Mouse (Mus musculus) liver (tissue): ENCODE data around the gene Stil.
A peak's percentile ranks its signal among the peaks of the same experiment; 100 is the strongest.

ENCODE experiments used
- DNase-seq: peaks from one replicate; pipeline ENCODE4 v3.0.0-alpha.2; 2020; ENCODE audit warnings: mixed read lengths

The Stil gene

DNA sequence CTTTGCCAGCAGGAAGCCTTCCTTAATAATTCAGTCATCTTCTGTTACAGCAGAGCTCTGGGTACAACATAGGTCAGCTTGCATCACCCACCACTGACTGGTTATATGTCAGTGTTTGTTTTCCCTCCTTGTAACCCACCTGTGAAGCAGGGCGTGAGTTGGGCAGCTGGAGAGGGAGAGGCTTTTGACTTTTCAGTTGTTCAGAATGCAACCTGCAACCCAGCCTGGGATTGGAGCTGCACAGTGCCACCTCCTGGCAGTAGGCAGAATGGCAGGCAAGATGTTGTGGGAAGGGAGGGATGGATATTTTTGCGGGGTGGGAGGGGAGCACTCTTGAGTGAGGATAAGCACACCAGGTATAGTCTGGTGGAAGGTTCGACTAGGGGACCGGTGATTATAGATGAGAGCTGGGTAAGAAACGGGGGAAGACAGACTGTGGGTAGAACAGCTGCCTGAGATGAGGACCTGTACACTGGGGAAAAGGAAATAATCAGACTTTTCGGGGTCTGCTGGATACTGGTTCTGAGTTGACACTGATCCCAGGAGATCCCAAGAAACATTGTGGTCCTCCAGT, 85.7 kb downstream of the Stil start:
- DNase-seq = peak; percentile 75

GRCm38 (mm10) chr4:115086257-115086656, 86.3 kb downstream of the Stil start:
- no peak for DNase-seq

DNA sequence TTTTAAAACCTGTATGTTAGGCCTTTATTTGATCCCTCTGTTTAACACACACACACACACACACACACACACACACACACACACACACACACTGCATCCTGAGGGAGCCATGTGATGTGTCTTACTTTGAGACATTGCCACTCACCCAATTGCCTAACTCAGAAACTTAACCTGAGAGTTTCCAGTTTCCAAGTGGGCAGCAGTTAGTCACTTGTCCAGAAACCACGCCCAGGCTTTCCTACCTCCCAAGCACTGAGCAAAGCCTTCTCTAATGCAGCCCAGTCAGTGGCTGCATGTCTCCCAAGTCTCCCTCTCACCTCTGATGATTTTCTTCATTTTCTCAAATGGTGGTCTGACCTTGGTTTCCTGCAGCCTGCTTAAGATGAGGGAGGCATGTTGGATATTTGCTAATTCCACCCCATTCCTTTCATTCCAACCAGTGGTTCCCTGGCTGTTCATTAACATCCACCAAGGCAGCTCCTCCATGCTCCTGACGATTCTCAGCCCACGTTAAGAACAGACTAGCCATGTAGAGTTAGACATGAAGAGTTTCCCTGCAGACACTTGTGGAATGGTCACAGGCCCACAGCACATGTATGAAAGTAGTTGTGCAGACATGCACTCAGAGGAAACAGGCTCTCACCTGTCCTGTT, 86.9 kb downstream of the Stil start:
- no peak for DNase-seq

- peak; percentile 78 for DNase-seq
Measured at GRCm38 (mm10) chr4:115088611-115089338, 88.8 kb downstream of the Stil start, which contains the start of gene Pdzk1ip1. Gene Pdzk1ip1 (plus strand): TSS chr4:115088708.

DNA sequence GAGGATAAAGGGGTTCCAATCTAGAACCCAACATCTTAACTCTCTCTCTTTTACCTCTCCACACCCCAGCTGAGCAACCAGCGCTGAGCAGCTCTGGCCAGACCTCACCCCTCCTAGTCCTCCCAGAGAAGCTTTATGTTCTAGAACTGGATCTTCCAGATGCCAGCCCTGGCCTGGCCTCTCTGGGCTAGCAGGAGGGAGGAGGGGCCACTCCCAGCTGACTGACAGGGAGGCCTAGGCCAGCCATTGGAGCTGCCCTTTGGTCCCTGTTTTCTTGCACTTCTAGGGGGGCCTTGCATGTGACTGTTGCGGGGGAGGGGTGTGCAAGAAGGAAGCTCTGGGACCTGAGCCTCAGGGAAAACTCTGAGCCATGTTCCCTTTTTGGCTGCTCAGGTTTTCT, 90.6 kb downstream of the Stil start:
- peak; percentile 75 for DNase-seq

DNA sequence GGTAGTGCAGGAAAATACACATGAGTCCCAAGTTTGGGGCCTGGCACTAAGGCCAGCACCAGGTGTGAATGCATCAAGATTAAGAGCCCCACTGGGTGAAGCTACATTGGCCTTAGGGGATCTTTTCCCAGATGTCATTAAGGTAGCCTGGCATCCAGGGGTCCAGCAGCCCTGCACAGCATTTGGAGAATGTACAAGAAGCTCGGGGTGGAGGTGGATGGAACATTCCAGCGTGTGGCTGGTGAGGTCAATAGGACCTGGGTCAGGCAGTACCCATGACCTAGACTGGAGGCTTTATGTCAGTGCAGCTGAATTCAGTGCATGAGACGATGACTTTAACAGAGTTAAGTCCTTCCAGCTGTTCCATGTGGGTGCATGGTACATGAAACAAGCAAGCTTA, 91.8 kb downstream of the Stil start:
- no peak for DNase-seq
